Comparison of ENCODE assay signal across 8 mouse cellular contexts in the genomic region with DNA sequence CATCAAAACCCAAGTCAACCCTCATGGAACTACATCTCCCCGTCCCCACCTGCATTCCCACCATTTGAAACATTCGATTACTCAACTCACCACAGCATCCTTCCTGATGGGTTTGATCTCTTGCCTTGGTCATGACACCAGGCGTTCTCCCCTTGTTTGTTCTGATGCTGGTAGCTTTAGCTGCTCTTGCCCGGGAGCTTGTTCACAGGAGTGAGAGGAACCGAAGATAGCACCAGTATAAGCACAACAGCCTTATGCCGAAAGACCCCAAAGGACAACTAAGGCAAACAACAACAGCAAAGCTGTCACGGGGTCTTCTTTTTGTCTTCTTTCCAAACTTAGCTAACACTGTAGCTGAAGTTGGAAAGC. TPM values are rescaled to one million over a fixed set of nuclear protein-coding genes. Genes with fewer than 3 reads are reported as not detected.
A peak's percentile ranks its signal among the peaks of the same experiment; 100 is the strongest.
DNase-seq lines count a peak whose midpoint lies in the region; ATAC-seq and TF ChIP-seq lines count a peak whose summit lies in the region.

No protein-coding gene starts in this region.

- intact Hi-C loops in left cerebral cortex, adult 2 months (cut with DNase I) = loop anchor here (5.0 kb wide), 1 partner anchor 98 kb away; no protein-coding TSS in a partner anchor
- intact Hi-C loops in left cerebral cortex, postnatal 10 days (cut with DNase I) = loop anchor here (5.0 kb wide), 1 partner anchor 98 kb away; no protein-coding TSS in a partner anchor

- H3K9ac ChIP-seq in embryonic facial prominence, embryonic 11.5 days (replicated peaks; ENCODE audit: low read length) = peak overlapping the region; percentile 44
- H3K9ac ChIP-seq in hindbrain, postnatal 0 days (replicated peaks; ENCODE audit: low read length) = peak overlapping the region; percentile 49
- peak overlapping the region; percentile 57 for H3K9ac ChIP-seq in midbrain, postnatal 0 days (replicated peaks; ENCODE audit: low read length, poor library complexity, severe bottlenecking)

- no peak for DNase-seq in left cerebral cortex, adult 2 months (ENCODE audit: extremely low spot score in 1 of 2, low spot score in 2 of 2)
- no peak for DNase-seq in left cerebral cortex, postnatal 10 days (ENCODE audit: extremely low spot score in 1 of 2, low spot score in 2 of 2)
- peak; percentile 10 for DNase-seq in embryonic facial prominence, embryonic 11.5 days (ENCODE audit: low spot score)
- DNase-seq in hindbrain, postnatal 0 days (ENCODE audit: low spot score) = no peak
- no peak for DNase-seq in midbrain, postnatal 0 days (ENCODE audit: low spot score)
- no peak for DNase-seq in adipocyte (ENCODE audit: low spot score)
- no peak for DNase-seq in spleen, postnatal 10 days (ENCODE audit: low spot score in 2 of 2)
- no peak for DNase-seq in layer of hippocampus, postnatal 14 days (ENCODE audit: low spot score in 2 of 2)

- peak overlapping the region; percentile 69 for H3K4me3 ChIP-seq in left cerebral cortex, adult 2 months
- peak overlapping the region; percentile 58 for H3K4me3 ChIP-seq in embryonic facial prominence, embryonic 11.5 days (ENCODE audit: low read depth, low read length)
- H3K4me3 ChIP-seq in hindbrain, postnatal 0 days (ENCODE audit: low read length) = peak overlapping the region; percentile 59
- peak overlapping the region; percentile 81 for H3K4me3 ChIP-seq in midbrain, postnatal 0 days (ENCODE audit: low read depth, low read length)

- H3K4me2 ChIP-seq in embryonic facial prominence, embryonic 11.5 days (ENCODE audit: low read depth, low read length) = peak overlapping the region; percentile 89
- peak overlapping the region; percentile 85 for H3K4me2 ChIP-seq in hindbrain, postnatal 0 days (ENCODE audit: low read depth, low read length)
- peak overlapping the region; percentile 75 for H3K4me2 ChIP-seq in midbrain, postnatal 0 days (ENCODE audit: low read depth, low read length, poor library complexity, severe bottlenecking)

- peak; percentile 63 for ATAC-seq in embryonic facial prominence, embryonic 11.5 days (replicated peaks; ENCODE audit: insufficient number of reproducible peaks, low FRiP score, low TSS enrichment, low read depth)
- ATAC-seq in hindbrain, postnatal 0 days = peak; percentile 62
- ATAC-seq in midbrain, postnatal 0 days (ENCODE audit: low FRiP score) = peak; percentile 41; the same call in 1 of the 2 replicates

- no peaks in the 10 kb centered on the region for H3K9me3 ChIP-seq in embryonic facial prominence, embryonic 11.5 days (replicated peaks; ENCODE audit: control insufficient read depth, low read length)
- no peaks in the 10 kb centered on the region for H3K9me3 ChIP-seq in hindbrain, postnatal 0 days (ENCODE audit: low read length)
- H3K9me3 ChIP-seq in midbrain, postnatal 0 days (ENCODE audit: low read length) = no peaks in the 10 kb centered on the region

- H3K27me3 ChIP-seq in embryonic facial prominence, embryonic 11.5 days (ENCODE audit: control insufficient read depth, insufficient read depth, low read length) = peaks cover 8% of the 10 kb centered on the region; the same call in 1 of the 2 replicates
- peaks cover 3% of the 10 kb centered on the region; the same call in 1 of the 2 replicates for H3K27me3 ChIP-seq in hindbrain, postnatal 0 days (ENCODE audit: insufficient read depth, low read length)
- H3K27me3 ChIP-seq in midbrain, postnatal 0 days (ENCODE audit: insufficient read depth, low read length) = no peaks in the 10 kb centered on the region

- peak overlapping the region; percentile 80 for H3K27ac ChIP-seq in left cerebral cortex, adult 2 months
- no peak overlapping the region for H3K27ac ChIP-seq in embryonic facial prominence, embryonic 11.5 days (replicated peaks; ENCODE audit: low read depth, low read length)
- H3K27ac ChIP-seq in hindbrain, postnatal 0 days = no peak overlapping the region
- no peak overlapping the region for H3K27ac ChIP-seq in midbrain, postnatal 0 days (ENCODE audit: low read depth, low read length)

- 9% methylated on average over 7 of the region's 7 CpGs for WGBS in embryonic facial prominence, embryonic 11.5 days
- 9% methylated on average over 7 of the region's 7 CpGs for WGBS in hindbrain, postnatal 0 days
- 11% methylated on average over 7 of the region's 7 CpGs for WGBS in midbrain, postnatal 0 days

- H3K36me3 ChIP-seq in embryonic facial prominence, embryonic 11.5 days (replicated peaks; ENCODE audit: control insufficient read depth, insufficient read depth, low read depth, low read length) = no peaks in the 10 kb centered on the region
- no peaks in the 10 kb centered on the region for H3K36me3 ChIP-seq in hindbrain, postnatal 0 days (ENCODE audit: insufficient read depth, low read length)
- no peaks in the 10 kb centered on the region for H3K36me3 ChIP-seq in midbrain, postnatal 0 days (ENCODE audit: insufficient read depth, low read length)

- no peak for TF ChIP-seq CTCF in left cerebral cortex, adult 2 months (IDR thresholded peaks at IDR 0.05)
- TF ChIP-seq CTCF in hindbrain, postnatal 0 days (IDR thresholded peaks at IDR 0.05; ENCODE audit: low read depth) = no peak
- TF ChIP-seq CTCF in midbrain, postnatal 0 days (IDR thresholded peaks at IDR 0.05) = no peak

- 0 out of 2 replicates have a peak, but pooled peaks cover 4% of the 10 kb centered on the region for H3K4me1 ChIP-seq in embryonic facial prominence, embryonic 11.5 days (ENCODE audit: control insufficient read depth, insufficient read depth, low read length)
- H3K4me1 ChIP-seq in hindbrain, postnatal 0 days (ENCODE audit: insufficient read depth, low read length) = no peaks in the 10 kb centered on the region
- H3K4me1 ChIP-seq in midbrain, postnatal 0 days (ENCODE audit: insufficient read depth, low read length) = peaks cover 3% of the 10 kb centered on the region; the same call in 1 of the 2 replicates

RNA-seq across cellular contexts. Expression of a gene that starts 1.2 kb away (rescaled TPM):
- 1 to 10 TPM; 7.0 to 9.8 TPM for total RNA-seq in left cerebral cortex, adult 2 months (2021)
- 10 to 100 TPM; 16.4 to 25.5 TPM for total RNA-seq in left cerebral cortex, postnatal 10 days (2021)
- 11.7 and 14.0 TPM in 2 replicates for polyA plus RNA-seq in embryonic facial prominence, embryonic 11.5 days (2014; fragmentation: Nextera tagmentation; extraction: Ambion mirVana)
- total RNA-seq in hindbrain, postnatal 0 days (2014; rRNA removed) = 14.4 and 15.7 TPM in 2 replicates
- polyA plus RNA-seq in hindbrain, postnatal 0 days (2015; fragmentation: Nextera tagmentation; extraction: Ambion mirVana) = 26.6 and 30.1 TPM in 2 replicates
- total RNA-seq in midbrain, postnatal 0 days (2014; rRNA removed) = 12.9 and 18.5 TPM in 2 replicates
- 23.9 and 24.8 TPM in 2 replicates for polyA plus RNA-seq in midbrain, postnatal 0 days (2015; fragmentation: Nextera tagmentation; extraction: Ambion mirVana)
- 10 to 100 TPM; 14.9 to 15.9 TPM for total RNA-seq in layer of hippocampus, postnatal 14 days (2021)

RNA-seq across cellular contexts. Expression of a gene that starts 35.0 kb away (rescaled TPM):
- not detected for total RNA-seq in left cerebral cortex, adult 2 months (2021)
- not detected for total RNA-seq in left cerebral cortex, postnatal 10 days (2021)
- not detected in 2 replicates for polyA plus RNA-seq in embryonic facial prominence, embryonic 11.5 days (2014; fragmentation: Nextera tagmentation; extraction: Ambion mirVana)
- not detected in 2 replicates for total RNA-seq in hindbrain, postnatal 0 days (2014; rRNA removed)
- not detected in 2 replicates for polyA plus RNA-seq in hindbrain, postnatal 0 days (2015; fragmentation: Nextera tagmentation; extraction: Ambion mirVana)
- not detected in 2 replicates for total RNA-seq in midbrain, postnatal 0 days (2014; rRNA removed)
- polyA plus RNA-seq in midbrain, postnatal 0 days (2015; fragmentation: Nextera tagmentation; extraction: Ambion mirVana) = not detected in 2 replicates
- total RNA-seq in layer of hippocampus, postnatal 14 days (2021) = not detected
